Mouse (Mus musculus) lung, embryonic 15.5 days (tissue): Measurements from ENCODE around the gene Gpsm2. TPM values are rescaled to one million over a fixed set of nuclear protein-coding genes. Genes with fewer than 3 reads are reported as not detected.

ENCODE experiments used
- ATAC-seq: fragments of 200-750 bp; cut with Nextera tagmentation; 2 replicates; pipeline ENCODE4 v1.8.0; 2017; ENCODE audit warnings: moderate number of reproducible peaks, borderline replicate concordance; ENCODE audit not compliant: low FRiP score, low TSS enrichment; ENCODE audit errors: extremely low read depth
- H3K27ac ChIP-seq: fragments of 300-500 bp; sonication (generic); 2 replicates; pipeline ENCODE4 v1.5.1; 2015; ENCODE audit warnings: moderate library complexity, mild to moderate bottlenecking, inconsistent platforms
- H3K27me3 ChIP-seq: fragments of 300-500 bp; sonication (generic); 2 replicates; pipeline ENCODE4 v1.6.1; 2015; ENCODE audit warnings: inconsistent platforms
- H3K36me3 ChIP-seq: fragments of 300-500 bp; sonication (generic); 2 replicates; pipeline ENCODE4 v1.6.1; 2015; ENCODE audit warnings: inconsistent platforms
- H3K4me1 ChIP-seq: fragments of 300-500 bp; sonication (generic); 2 replicates; pipeline ENCODE4 v1.6.1; 2015; ENCODE audit warnings: inconsistent platforms
- H3K4me2 ChIP-seq: fragments of 300-500 bp; sonication (generic); 2 replicates; pipeline ENCODE4 v1.6.1; 2015; ENCODE audit warnings: inconsistent platforms, mild to moderate bottlenecking, moderate library complexity
- H3K4me3 ChIP-seq: fragments of 300-500 bp; sonication (generic); 2 replicates; pipeline ENCODE4 v1.5.1; 2015; ENCODE audit warnings: mild to moderate bottlenecking, inconsistent platforms
- H3K9ac ChIP-seq: fragments of 300-500 bp; sonication (generic); 2 replicates; pipeline ENCODE4 v1.6.1; 2015; ENCODE audit warnings: inconsistent platforms
- H3K9me3 ChIP-seq: fragments of 300-500 bp; sonication (generic); 2 replicates; pipeline ENCODE4 v1.6.1; 2016; ENCODE audit warnings: inconsistent platforms
- WGBS: fragments of 180-500 bp; shearing (Covaris S2); methylation state at CpG from one replicate; pipeline ENCODE4 v1.1.7; 2015; 5-methylcytosine and 5-hydroxymethylcytosine counted together
- polyA plus RNA-seq: library from polyadenylated mRNA; unstranded; fragments of >200 nt; fragmentation: Nextera tagmentation; extraction: Ambion mirVana; gene quantifications from 2 replicates; pipeline ENCODE4 v1.2.1, GENCODE M21; 2015

The Gpsm2 gene
- polyA plus RNA-seq, 1 experiment from 2014 or later = 50.3 TPM

- Histone ChIP-seq H3K36me3 (no peaks in the 10 kb centered on the region), H3K27me3 (no peaks in the 10 kb centered on the region), H3K27ac (peak overlapping the region; percentile 94), H3K4me3 (peak overlapping the region; percentile 76), H3K4me1 (peaks cover 22% of the 10 kb centered on the region), H3K4me2 (peak overlapping the region; percentile 70), H3K9me3 (no peaks in the 10 kb centered on the region), H3K9ac (peak overlapping the region; percentile 82)
- WGBS = under 1% methylated on average over 44 of the region's 44 CpGs
- ATAC-seq = peak; percentile 61
These were observed 775 bp downstream of the Gpsm2 start for GRCm38 (mm10) chr3:108721076-108721991.

- Histone ChIP-seq H3K27me3 (no peaks in the 10 kb centered on the region), H3K4me2 (no peak overlapping the region), H3K9ac (no peak overlapping the region), H3K9me3 (no peaks in the 10 kb centered on the region), H3K4me1 (peaks cover 22% of the 10 kb centered on the region), H3K27ac (no peak overlapping the region), H3K4me3 (no peak overlapping the region), H3K36me3 (no peaks in the 10 kb centered on the region)
- ATAC-seq = no peak
- 61% methylated on average over 3 of the region's 3 CpGs for WGBS
These were observed 2.3 kb downstream of the Gpsm2 start for GRCm38 (mm10) chr3:108719761-108720160.

- 71% methylated on average over 2 of the region's 2 CpGs for WGBS
- peaks cover 22% of the 10 kb centered on the region for H3K4me1 ChIP-seq
- no peak overlapping the region for H3K27ac ChIP-seq
- no peaks in the 10 kb centered on the region for H3K9me3 ChIP-seq
- no peak overlapping the region for H3K4me3 ChIP-seq
- H3K36me3 ChIP-seq = no peaks in the 10 kb centered on the region
- H3K4me2 ChIP-seq = no peak overlapping the region
- H3K27me3 ChIP-seq = no peaks in the 10 kb centered on the region
- H3K9ac ChIP-seq = no peak overlapping the region
- ATAC-seq = no peak
These were observed 2.8 kb downstream of the Gpsm2 start for GRCm38 (mm10) chr3:108719357-108719756.

DNA sequence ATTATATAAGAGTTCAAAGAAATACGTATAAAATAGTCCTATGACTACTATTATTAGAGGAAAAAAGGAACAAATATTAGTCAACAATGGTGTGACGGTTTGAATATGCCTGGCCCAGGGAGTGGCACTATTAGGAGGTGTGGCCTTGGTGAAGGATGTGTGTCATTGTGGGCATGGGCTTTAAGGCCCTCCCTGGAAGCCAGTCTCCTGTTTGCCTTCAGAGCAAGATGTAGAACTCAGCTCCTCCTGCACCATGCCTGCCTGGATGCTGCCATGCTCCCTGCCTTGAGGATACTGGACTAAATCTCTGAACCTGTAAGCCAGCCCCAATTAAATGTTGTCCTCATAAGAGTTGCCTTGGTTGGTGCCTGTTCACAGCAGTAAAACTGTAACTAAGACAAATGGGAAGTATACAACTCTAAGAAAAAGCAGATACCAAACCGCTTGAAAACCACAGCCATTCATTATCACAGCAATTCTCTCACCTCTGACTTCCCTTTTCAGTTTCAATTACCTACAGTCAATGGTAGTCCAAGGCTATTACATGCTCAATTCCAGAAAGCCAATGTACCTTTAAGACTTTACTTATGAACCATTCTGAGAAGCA is 4.1 kb downstream of the Gpsm2 start:
- 79% methylated on average over 3 of the region's 3 CpGs for WGBS
- H3K4me1 ChIP-seq = peaks cover 29% of the 10 kb centered on the region
- H3K9me3 ChIP-seq = no peaks in the 10 kb centered on the region
- no peak overlapping the region for H3K9ac ChIP-seq
- no peaks in the 10 kb centered on the region for H3K27me3 ChIP-seq
- H3K36me3 ChIP-seq = no peaks in the 10 kb centered on the region
- H3K4me2 ChIP-seq = no peak overlapping the region
- H3K4me3 ChIP-seq = no peak overlapping the region
- no peak overlapping the region for H3K27ac ChIP-seq
- no peak for ATAC-seq

GRCm38 (mm10) chr3:108714837-108715236 is 7.3 kb downstream of the Gpsm2 start:
- Histone ChIP-seq H3K4me2 (no peak overlapping the region), H3K9me3 (no peaks in the 10 kb centered on the region), H3K9ac (no peak overlapping the region), H3K27me3 (no peaks in the 10 kb centered on the region), H3K4me3 (no peak overlapping the region), H3K36me3 (no peaks in the 10 kb centered on the region), H3K27ac (no peak overlapping the region), H3K4me1 (peaks cover 17% of the 10 kb centered on the region)
- ATAC-seq = no peak
- WGBS = 86% methylated on average over 4 of the region's 4 CpGs

DNA sequence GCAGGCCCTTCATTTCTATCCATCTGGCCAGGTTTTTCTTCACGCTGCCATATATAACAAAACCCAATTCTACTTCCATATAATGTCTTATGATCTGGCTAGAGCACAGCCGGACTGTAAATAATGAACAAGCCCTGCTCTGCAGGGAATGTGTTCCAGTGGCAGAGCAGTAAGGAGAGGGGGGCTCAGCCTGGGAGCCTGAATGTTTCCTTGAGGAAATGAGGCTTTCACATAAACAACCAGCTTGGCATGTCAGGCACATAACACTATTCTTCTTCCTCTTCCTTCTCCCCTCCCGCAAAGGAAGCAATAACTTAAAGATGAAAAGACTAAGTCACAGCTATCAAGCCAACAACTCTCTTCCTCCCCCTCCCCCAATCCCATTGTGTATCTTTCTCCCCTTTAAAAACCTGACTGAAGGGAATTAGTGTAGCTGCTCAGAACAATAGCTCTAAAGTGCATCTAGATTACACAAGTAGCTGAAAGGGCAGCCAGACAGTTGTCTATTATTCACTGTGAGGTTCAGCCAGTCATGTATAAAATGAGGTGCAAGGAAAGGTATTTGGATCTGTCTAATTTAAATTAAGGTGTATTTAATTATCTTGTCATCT is 8.9 kb downstream of the Gpsm2 start:
- Histone ChIP-seq H3K36me3 (no peaks in the 10 kb centered on the region), H3K4me3 (no peak overlapping the region), H3K27me3 (no peaks in the 10 kb centered on the region), H3K9ac (no peak overlapping the region), H3K9me3 (no peaks in the 10 kb centered on the region), H3K27ac (no peak overlapping the region), H3K4me1 (peaks cover 12% of the 10 kb centered on the region), H3K4me2 (no peak overlapping the region)
- 33% methylated on average over 3 of the region's 3 CpGs for WGBS
- peak; percentile 27; the same call in 1 of the 2 replicates for ATAC-seq

DNA sequence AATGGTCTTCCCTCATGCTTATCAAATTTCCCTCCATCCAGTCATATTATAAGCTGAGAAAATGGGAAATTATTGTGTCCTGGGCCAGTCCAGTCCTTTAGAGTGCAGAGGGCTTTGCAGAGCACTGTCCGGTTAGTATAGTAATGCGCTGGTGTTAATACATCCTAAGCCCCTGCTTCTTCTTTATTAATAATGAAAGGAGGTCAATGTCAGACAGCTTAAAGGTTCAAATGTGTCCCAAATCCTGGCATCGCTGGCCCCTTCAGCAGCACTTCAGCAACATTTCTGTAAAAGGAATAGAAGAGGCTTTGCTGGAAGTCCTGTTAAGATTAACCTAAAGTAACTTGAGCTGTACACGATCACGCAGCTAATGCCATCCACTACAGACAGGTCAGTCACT is 10.8 kb downstream of the Gpsm2 start:
- H3K4me1 ChIP-seq = peaks cover 12% of the 10 kb centered on the region
- H3K36me3 ChIP-seq = no peaks in the 10 kb centered on the region
- H3K27me3 ChIP-seq = no peaks in the 10 kb centered on the region
- no peak overlapping the region for H3K27ac ChIP-seq
- H3K9me3 ChIP-seq = no peaks in the 10 kb centered on the region
- H3K4me2 ChIP-seq = no peak overlapping the region
- H3K9ac ChIP-seq = no peak overlapping the region
- ATAC-seq = no peak
- 90% methylated on average over 5 of the region's 5 CpGs for WGBS
- no peak overlapping the region for H3K4me3 ChIP-seq

DNA sequence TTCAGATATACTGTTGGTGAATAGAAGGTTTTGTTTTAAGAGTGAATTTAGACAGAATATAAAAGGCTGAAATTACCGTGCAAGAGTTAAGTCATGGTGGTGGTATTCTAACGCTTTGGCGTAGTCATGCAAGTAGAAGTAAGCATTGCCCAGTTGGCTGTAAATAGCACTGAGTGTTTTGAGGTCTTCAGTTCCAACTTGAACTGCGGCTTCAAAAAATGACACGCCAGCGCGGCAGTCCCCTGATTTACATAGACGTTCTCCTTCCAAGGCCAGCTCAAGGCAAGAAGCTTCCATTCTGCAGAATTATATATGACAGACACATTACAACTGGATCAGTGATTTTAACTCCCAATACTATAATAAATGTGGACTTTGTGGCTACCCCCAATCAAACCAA is 19.3 kb downstream of the Gpsm2 start:
- H3K27me3 ChIP-seq = no peaks in the 10 kb centered on the region
- 0 out of 2 replicates have a peak, but pooled peaks cover 3% of the 10 kb centered on the region for H3K4me1 ChIP-seq
- no peak overlapping the region for H3K9ac ChIP-seq
- no peak overlapping the region for H3K4me3 ChIP-seq
- peaks cover 43% of the 10 kb centered on the region for H3K36me3 ChIP-seq
- H3K4me2 ChIP-seq = no peak overlapping the region
- ATAC-seq = no peak
- H3K27ac ChIP-seq = no peak overlapping the region
- WGBS = 91% methylated on average over 8 of the region's 8 CpGs
- H3K9me3 ChIP-seq = no peaks in the 10 kb centered on the region

- Histone ChIP-seq H3K4me3 (no peak overlapping the region), H3K27ac (no peak overlapping the region), H3K9me3 (no peaks in the 10 kb centered on the region), H3K27me3 (no peaks in the 10 kb centered on the region), H3K4me2 (no peak overlapping the region), H3K4me1 (0 out of 2 replicates have a peak, but pooled peaks cover 3% of the 10 kb centered on the region), H3K36me3 (peaks cover 52% of the 10 kb centered on the region), H3K9ac (no peak overlapping the region)
- 81% methylated on average over 1 of the region's 1 CpGs for WGBS
- no peak for ATAC-seq
These were observed 20.9 kb downstream of the Gpsm2 start for GRCm38 (mm10) chr3:108701256-108701655.

DNA sequence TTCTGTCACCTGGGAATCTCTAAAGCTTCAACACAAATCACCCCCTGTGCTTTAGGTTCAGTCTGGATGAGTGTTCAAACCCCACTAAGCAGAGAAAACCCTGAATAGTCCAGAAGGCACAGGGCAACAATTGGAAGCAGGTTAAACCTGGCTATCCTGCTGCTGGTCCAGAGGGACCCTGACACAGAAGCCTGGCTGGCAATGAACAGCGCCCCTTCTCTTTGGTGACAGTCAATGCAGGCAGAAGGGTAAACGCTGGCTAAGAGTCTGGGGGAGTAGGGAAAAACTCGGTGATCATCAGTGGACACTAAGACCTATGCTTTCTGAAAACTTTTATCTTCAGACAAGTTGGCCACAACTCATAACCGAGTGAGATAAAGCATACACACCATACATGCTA is 22.3 kb downstream of the Gpsm2 start:
- Histone ChIP-seq H3K9ac (no peak overlapping the region), H3K27me3 (no peaks in the 10 kb centered on the region), H3K4me1 (0 out of 2 replicates have a peak, but pooled peaks cover 3% of the 10 kb centered on the region), H3K4me3 (no peak overlapping the region), H3K4me2 (no peak overlapping the region), H3K27ac (no peak overlapping the region), H3K9me3 (no peaks in the 10 kb centered on the region), H3K36me3 (peaks cover 56% of the 10 kb centered on the region)
- no peak for ATAC-seq
- WGBS = 87% methylated on average over 4 of the region's 4 CpGs

DNA sequence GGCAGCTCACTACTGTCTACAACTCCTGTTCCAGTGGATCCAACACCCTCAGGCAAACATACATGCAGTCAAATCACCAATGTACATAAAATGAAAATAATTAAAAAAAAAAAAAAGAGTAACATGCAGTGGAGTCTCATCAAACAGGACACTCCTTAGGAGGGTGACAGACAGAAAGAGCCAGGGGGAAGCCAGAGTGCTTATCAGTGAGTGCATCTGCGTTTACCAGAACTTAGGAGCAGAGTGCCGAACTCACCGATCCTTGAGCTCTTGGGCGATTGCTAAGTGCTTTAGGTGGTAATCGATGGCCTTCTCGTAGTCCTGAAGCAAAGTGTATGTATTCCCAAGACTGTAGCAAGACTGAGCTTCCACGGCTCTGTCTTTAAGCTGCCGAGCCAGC is 23.4 kb downstream of the Gpsm2 start:
- no peak overlapping the region for H3K4me2 ChIP-seq
- WGBS = 89% methylated on average over 8 of the region's 8 CpGs
- no peaks in the 10 kb centered on the region for H3K27me3 ChIP-seq
- H3K4me1 ChIP-seq = no peaks in the 10 kb centered on the region
- H3K9me3 ChIP-seq = no peaks in the 10 kb centered on the region
- ATAC-seq = no peak
- H3K4me3 ChIP-seq = no peak overlapping the region
- no peak overlapping the region for H3K9ac ChIP-seq
- no peak overlapping the region for H3K27ac ChIP-seq
- peaks cover 61% of the 10 kb centered on the region for H3K36me3 ChIP-seq

DNA sequence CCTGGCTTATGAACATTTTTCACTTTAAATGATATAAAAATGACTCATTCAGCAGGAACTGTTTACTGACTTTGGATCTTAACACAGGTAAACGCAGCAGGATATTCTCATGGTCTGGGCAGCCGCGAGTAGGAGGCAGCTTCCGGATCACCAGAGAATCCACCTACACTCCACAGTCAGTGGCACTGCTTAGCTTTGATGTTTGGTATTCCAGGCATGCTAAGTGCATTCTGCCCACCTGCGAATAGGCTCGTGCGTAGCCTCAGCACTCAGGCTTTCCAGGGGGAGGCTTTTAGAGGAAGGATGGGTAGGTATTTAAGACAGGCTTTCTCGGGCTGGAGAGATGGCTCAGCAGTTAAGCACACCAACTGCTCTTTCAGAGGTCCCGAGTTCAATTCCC is 27.8 kb downstream of the Gpsm2 start:
- WGBS = 50% methylated on average over 9 of the region's 9 CpGs
- Histone ChIP-seq H3K4me2 (no peak overlapping the region), H3K27me3 (no peaks in the 10 kb centered on the region), H3K9me3 (no peaks in the 10 kb centered on the region), H3K4me3 (no peak overlapping the region), H3K4me1 (no peaks in the 10 kb centered on the region), H3K36me3 (peaks cover 39% of the 10 kb centered on the region), H3K9ac (no peak overlapping the region), H3K27ac (0 out of 2 replicates have a peak overlapping the region, but pooled peaks have one; percentile 19)
- peak; percentile 81; the same call in 1 of the 2 replicates for ATAC-seq
